Mouse (Mus musculus) limb, embryonic 14.5 days (tissue): Measurements from ENCODE around the gene Akap2. TPM values are rescaled to one million over a fixed set of nuclear protein-coding genes. Genes with fewer than 3 reads are reported as not detected.
A peak's percentile ranks its signal among the peaks of the same experiment; 100 is the strongest.

Source experiments
- ATAC-seq: fragments of 200-750 bp; cut with Nextera tagmentation; 2 replicates; pipeline ENCODE4 v1.8.0; 2017; ENCODE audit warnings: low read depth, moderate number of reproducible peaks, moderate TSS enrichment; ENCODE audit not compliant: low FRiP score
- DNase-seq: peaks from one replicate; pipeline ENCODE4 v3.0.0-alpha.2; 2015; ENCODE audit warnings: low spot score
- H3K27ac ChIP-seq: fragments of 300-500 bp; sonication (generic); replicated peaks from 2 replicates; pipeline ENCODE4 v1.5.1; 2014; ENCODE audit warnings: low read depth, mild to moderate bottlenecking, low read length, moderate library complexity, mixed read lengths
- H3K27me3 ChIP-seq: fragments of 300-500 bp; sonication (generic); 2 replicates; pipeline ENCODE4 v1.6.1; 2014; ENCODE audit warnings: low read length, mixed read lengths; ENCODE audit not compliant: control insufficient read depth, insufficient read depth
- H3K36me3 ChIP-seq: fragments of 300-500 bp; sonication (generic); 2 replicates; pipeline ENCODE4 v1.6.1; 2014; ENCODE audit warnings: mild to moderate bottlenecking, low read length, moderate library complexity, mixed read lengths; ENCODE audit not compliant: control insufficient read depth, insufficient read depth
- H3K4me1 ChIP-seq: fragments of 300-500 bp; sonication (generic); 2 replicates; pipeline ENCODE4 v1.6.1; 2014; ENCODE audit warnings: antibody characterized with exemption, low read length, mixed read lengths; ENCODE audit not compliant: control insufficient read depth, insufficient read depth
- H3K4me2 ChIP-seq: fragments of 300-500 bp; sonication (generic); replicated peaks from 2 replicates; pipeline ENCODE4 v1.6.1; 2014; ENCODE audit warnings: low read depth, mild to moderate bottlenecking, low read length, moderate library complexity; ENCODE audit not compliant: severe bottlenecking
- H3K4me3 ChIP-seq: fragments of 300-500 bp; sonication (generic); replicated peaks from 2 replicates; pipeline ENCODE4 v1.5.1; 2014; ENCODE audit warnings: low read length
- H3K9ac ChIP-seq: fragments of 300-500 bp; sonication (generic); 2 replicates; pipeline ENCODE4 v1.6.1; 2014; ENCODE audit warnings: mild to moderate bottlenecking, low read depth, low read length, moderate library complexity; ENCODE audit not compliant: severe bottlenecking
- H3K9me3 ChIP-seq: fragments of 300-500 bp; sonication (generic); 2 replicates; pipeline ENCODE4 v1.6.1; 2016; ENCODE audit warnings: low read length; ENCODE audit not compliant: control insufficient read depth
- POLR2A ChIP-seq: fragments of 200-500 bp; IDR thresholded peaks from 2 replicates; pipeline ENCODE4 v1.8.0; 2012; ENCODE audit warnings: inconsistent platforms, mild to moderate bottlenecking, moderate library complexity, borderline replicate concordance; ENCODE audit not compliant: insufficient read depth, insufficient read length; ENCODE audit errors: extremely low read depth
- WGBS: fragments of 180-500 bp; shearing (Covaris S2); extraction: QIAGEN DNeasy Blood & Tissue Kit; methylation state at CpG from one replicate; pipeline ENCODE4 v1.1.7; 2014; 5-methylcytosine and 5-hydroxymethylcytosine counted together
- polyA plus RNA-seq, 2 experiments: library from polyadenylated mRNA; depleted of rRNA in 1 of 2; stranded (reverse) in 1 of 2; unstranded in 1 of 2; fragments of >200 nt; fragmentation: Nextera tagmentation in 1 of 2; extraction: Ambion mirVana in 1 of 2; gene quantifications; 2 replicates each; pipeline versions ENCODE4 v1.2.1 to v1.2.3; 2012 to 2014

The Akap2 gene
- polyA plus RNA-seq, 2 experiments, result 23.6 to 27.6 TPM

DNA sequence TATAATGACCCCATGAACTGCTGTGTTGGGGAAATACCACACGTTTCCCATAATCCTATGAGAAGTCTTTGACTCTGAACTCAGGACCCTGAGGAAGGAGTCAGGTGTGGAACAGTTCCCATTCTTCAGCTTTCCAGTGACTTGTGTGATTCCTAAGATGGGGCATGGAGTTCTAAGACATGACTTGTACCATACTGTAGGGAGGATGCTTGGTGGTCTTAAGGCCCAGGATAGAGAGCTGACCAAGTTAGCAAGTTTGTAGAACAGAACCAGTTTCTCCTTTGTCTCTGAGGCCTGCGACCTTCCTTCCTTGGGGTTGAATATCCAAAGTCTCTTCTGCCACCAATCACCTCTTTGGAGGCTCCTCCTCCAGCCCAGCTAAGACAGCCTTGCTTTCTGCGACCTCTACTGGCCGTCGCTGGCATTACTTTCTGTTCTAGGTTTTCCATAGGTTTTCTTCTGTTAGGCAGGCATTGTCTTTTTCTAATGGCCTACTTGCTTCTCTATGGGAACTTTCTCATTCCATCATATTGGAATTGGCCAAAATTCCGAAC, 162.4 kb downstream of the Akap2 start:
- 17% methylated on average over 6 of the region's 6 CpGs for WGBS
- H3K4me3 ChIP-seq, result no peak overlapping the region
- no peaks in the 10 kb centered on the region for H3K36me3 ChIP-seq
- H3K27me3 ChIP-seq, result no peaks in the 10 kb centered on the region
- ATAC-seq (peak; percentile 50; the same call in 1 of the 2 replicates), DNase-seq (peak; percentile 78)
- H3K27ac ChIP-seq, result no peak overlapping the region
- H3K4me2 ChIP-seq, result no peak overlapping the region
- TF ChIP-seq POLR2A, result no peak
- H3K9me3 ChIP-seq, result no peaks in the 10 kb centered on the region
- H3K9ac ChIP-seq, result no peak overlapping the region
- peaks cover 12% of the 10 kb centered on the region for H3K4me1 ChIP-seq

GRCm38 (mm10) chr4:57883520-57884421, 166.3 kb downstream of the Akap2 start:
- Histone ChIP-seq H3K9ac (no peak overlapping the region), H3K4me3 (no peak overlapping the region), H3K4me1 (peaks cover 16% of the 10 kb centered on the region), H3K36me3 (no peaks in the 10 kb centered on the region), H3K4me2 (no peak overlapping the region), H3K27ac (no peak overlapping the region), H3K9me3 (no peaks in the 10 kb centered on the region), H3K27me3 (no peaks in the 10 kb centered on the region)
- 69% methylated on average over 7 of the region's 7 CpGs for WGBS
- DNase-seq, result peak; percentile 74
- TF ChIP-seq POLR2A, result no peak
- 0 out of 2 replicates have a peak, but pooled peaks have one; percentile 50 for ATAC-seq

- Histone ChIP-seq H3K36me3 (no peaks in the 10 kb centered on the region), H3K9me3 (no peaks in the 10 kb centered on the region), H3K4me2 (no peak overlapping the region), H3K9ac (no peak overlapping the region), H3K27ac (no peak overlapping the region), H3K4me3 (no peak overlapping the region), H3K27me3 (no peaks in the 10 kb centered on the region), H3K4me1 (peaks cover 16% of the 10 kb centered on the region)
- no peak for TF ChIP-seq POLR2A
- WGBS, result 86% methylated on average over 3 of the region's 3 CpGs
- no peak for DNase-seq
- ATAC-seq, result no peak
Measured at GRCm38 (mm10) chr4:57884511-57884910, 167.1 kb downstream of the Akap2 start.

- H3K36me3 ChIP-seq, result no peaks in the 10 kb centered on the region
- no peaks in the 10 kb centered on the region for H3K9me3 ChIP-seq
- no peak overlapping the region for H3K4me2 ChIP-seq
- ATAC-seq (no peak), DNase-seq (no peak)
- H3K4me1 ChIP-seq, result peaks cover 16% of the 10 kb centered on the region
- no peaks in the 10 kb centered on the region for H3K27me3 ChIP-seq
- no peak overlapping the region for H3K9ac ChIP-seq
- TF ChIP-seq POLR2A, result no peak
- 71% methylated on average over 2 of the region's 2 CpGs for WGBS
- H3K27ac ChIP-seq, result no peak overlapping the region
- H3K4me3 ChIP-seq, result no peak overlapping the region
Measured at GRCm38 (mm10) chr4:57885186-57885585, 167.7 kb downstream of the Akap2 start.

- Histone ChIP-seq H3K27me3 (no peaks in the 10 kb centered on the region), H3K9me3 (no peaks in the 10 kb centered on the region), H3K36me3 (no peaks in the 10 kb centered on the region), H3K4me1 (peaks cover 16% of the 10 kb centered on the region), H3K9ac (no peak overlapping the region), H3K4me2 (no peak overlapping the region), H3K4me3 (no peak overlapping the region), H3K27ac (no peak overlapping the region)
- ATAC-seq (no peak), DNase-seq (no peak)
- 61% methylated on average over 11 of the region's 11 CpGs for WGBS
- no peak for TF ChIP-seq POLR2A
Measured at GRCm38 (mm10) chr4:57886066-57886887, 168.8 kb downstream of the Akap2 start.
